Mouse (Mus musculus) lung, embryonic 16.5 days (tissue): ENCODE results near the gene Slc16a6. TPM values are rescaled to one million over a fixed set of nuclear protein-coding genes. Genes with fewer than 3 reads are reported as not detected.

Experiments
- ATAC-seq: fragments of 200-750 bp; cut with Nextera tagmentation; 2 replicates; pipeline ENCODE4 v1.8.0; 2017; ENCODE audit warnings: low read depth, mild to moderate bottlenecking, moderate library complexity
- H3K27ac ChIP-seq: fragments of 300-500 bp; sonication (generic); 2 replicates; pipeline ENCODE4 v1.5.1; 2014; ENCODE audit warnings: mild to moderate bottlenecking, control low read depth, low read length
- H3K27me3 ChIP-seq: fragments of 300-500 bp; sonication (generic); 2 replicates; pipeline ENCODE4 v1.6.1; 2014; ENCODE audit warnings: low read depth, low read length, mixed read lengths; ENCODE audit not compliant: control insufficient read depth, insufficient read depth
- H3K36me3 ChIP-seq: fragments of 300-500 bp; sonication (generic); 2 replicates; pipeline ENCODE4 v1.6.1; 2014; ENCODE audit warnings: low read length; ENCODE audit not compliant: control insufficient read depth, insufficient read depth
- H3K4me1 ChIP-seq: fragments of 300-500 bp; sonication (generic); replicated peaks from 2 replicates; pipeline ENCODE4 v1.6.1; 2014; ENCODE audit warnings: low read length, mixed read lengths; ENCODE audit not compliant: control insufficient read depth, insufficient read depth
- H3K4me2 ChIP-seq: fragments of 300-500 bp; sonication (generic); 2 replicates; pipeline ENCODE4 v1.6.1; 2014; ENCODE audit warnings: low read depth, low read length, control low read depth
- H3K4me3 ChIP-seq: fragments of 300-500 bp; sonication (generic); 2 replicates; pipeline ENCODE4 v1.5.1; 2014; ENCODE audit warnings: mild to moderate bottlenecking, low read length, control low read depth
- H3K9ac ChIP-seq: fragments of 300-500 bp; sonication (generic); 2 replicates; pipeline ENCODE4 v1.6.1; 2014; ENCODE audit warnings: low read length, control low read depth
- H3K9me3 ChIP-seq: fragments of 300-500 bp; sonication (generic); 2 replicates; pipeline ENCODE4 v1.6.1; 2016; ENCODE audit warnings: low read length; ENCODE audit not compliant: control insufficient read depth
- WGBS: fragments of 180-500 bp; shearing (Covaris S2); extraction: QIAGEN DNeasy Blood & Tissue Kit; methylation state at CpG from one replicate; pipeline ENCODE4 v1.1.7; 2014; 5-methylcytosine and 5-hydroxymethylcytosine counted together
- polyA plus RNA-seq: library from polyadenylated mRNA; unstranded; fragments of >200 nt; fragmentation: Nextera tagmentation; extraction: Ambion mirVana; gene quantifications from 2 replicates; pipeline ENCODE4 v1.2.1, GENCODE M21; 2015

The Slc16a6 gene
- polyA plus RNA-seq, 1 experiment from 2014 or later, result 4.0 TPM

- WGBS, result 86% methylated on average over 4 of the region's 4 CpGs
- Histone ChIP-seq H3K27ac (no peak overlapping the region), H3K4me1 (peaks cover 16% of the 10 kb centered on the region; the same call in 1 of the 2 replicates), H3K27me3 (peaks cover 4% of the 10 kb centered on the region; the same call in 1 of the 2 replicates), H3K4me2 (no peak overlapping the region), H3K4me3 (no peak overlapping the region), H3K36me3 (no peaks in the 10 kb centered on the region), H3K9me3 (no peaks in the 10 kb centered on the region), H3K9ac (no peak overlapping the region)
- no peak for ATAC-seq
Observed at GRCm38 (mm10) chr11:109475717-109476116, 2.3 kb upstream of the Slc16a6 start.

- Histone ChIP-seq H3K9me3 (no peaks in the 10 kb centered on the region), H3K4me1 (peaks cover 16% of the 10 kb centered on the region; the same call in 1 of the 2 replicates), H3K36me3 (no peaks in the 10 kb centered on the region), H3K27me3 (peaks cover 4% of the 10 kb centered on the region; the same call in 1 of the 2 replicates), H3K27ac (no peak overlapping the region), H3K4me3 (no peak overlapping the region), H3K9ac (no peak overlapping the region), H3K4me2 (no peak overlapping the region)
- 84% methylated on average over 13 of the region's 13 CpGs for WGBS
- no peak for ATAC-seq
Observed at GRCm38 (mm10) chr11:109474836-109475235, 1.4 kb upstream of the Slc16a6 start.

GRCm38 (mm10) chr11:109474086-109474742 is 816 bp upstream of the Slc16a6 start:
- peaks cover 16% of the 10 kb centered on the region; the same call in 1 of the 2 replicates for H3K4me1 ChIP-seq
- 9% methylated on average over 13 of the region's 14 CpGs for WGBS
- peak; percentile 24; the same call in 1 of the 2 replicates for ATAC-seq
- H3K9me3 ChIP-seq, result no peaks in the 10 kb centered on the region
- peaks cover 4% of the 10 kb centered on the region; the same call in 1 of the 2 replicates for H3K27me3 ChIP-seq
- peak overlapping the region; percentile 83 for H3K4me3 ChIP-seq
- H3K27ac ChIP-seq, result peak overlapping the region; percentile 76; the same call in 1 of the 2 replicates
- H3K36me3 ChIP-seq, result no peaks in the 10 kb centered on the region
- H3K9ac ChIP-seq, result peak overlapping the region; percentile 82
- peak overlapping the region; percentile 99 for H3K4me2 ChIP-seq

- H3K27me3 ChIP-seq, result peaks cover 4% of the 10 kb centered on the region; the same call in 1 of the 2 replicates
- no peaks in the 10 kb centered on the region for H3K36me3 ChIP-seq
- peak overlapping the region; percentile 76 for H3K27ac ChIP-seq
- peaks cover 16% of the 10 kb centered on the region; the same call in 1 of the 2 replicates for H3K4me1 ChIP-seq
- H3K4me2 ChIP-seq, result peak overlapping the region; percentile 99
- H3K9ac ChIP-seq, result peak overlapping the region; percentile 82
- peak; percentile 48 for ATAC-seq
- 0% methylated on average over 12 of the region's 13 CpGs for WGBS
- no peaks in the 10 kb centered on the region for H3K9me3 ChIP-seq
- H3K4me3 ChIP-seq, result peak overlapping the region; percentile 83
Observed at GRCm38 (mm10) chr11:109472821-109473170, 602 bp downstream of the Slc16a6 start.

GRCm38 (mm10) chr11:109472171-109472691 is 1.2 kb downstream of the Slc16a6 start:
- Histone ChIP-seq H3K27ac (peak overlapping the region; percentile 21; the same call in 1 of the 2 replicates), H3K4me2 (peak overlapping the region; percentile 99), H3K4me1 (peaks cover 16% of the 10 kb centered on the region; the same call in 1 of the 2 replicates), H3K4me3 (peak overlapping the region; percentile 83), H3K9ac (peak overlapping the region; percentile 82), H3K36me3 (no peaks in the 10 kb centered on the region), H3K9me3 (no peaks in the 10 kb centered on the region), H3K27me3 (peaks cover 4% of the 10 kb centered on the region; the same call in 1 of the 2 replicates)
- peak; percentile 12; the same call in 1 of the 2 replicates for ATAC-seq
- WGBS, result under 1% methylated on average over 33 of the region's 33 CpGs

GRCm38 (mm10) chr11:109470921-109471861 is 2.2 kb downstream of the Slc16a6 start:
- Histone ChIP-seq H3K4me3 (peak overlapping the region; percentile 83; the same call in 1 of the 2 replicates), H3K27me3 (peaks cover 4% of the 10 kb centered on the region; the same call in 1 of the 2 replicates), H3K9me3 (no peaks in the 10 kb centered on the region), H3K4me1 (peaks cover 16% of the 10 kb centered on the region; the same call in 1 of the 2 replicates), H3K4me2 (peak overlapping the region; percentile 99), H3K36me3 (no peaks in the 10 kb centered on the region), H3K9ac (no peak overlapping the region), H3K27ac (peak overlapping the region; percentile 13; the same call in 1 of the 2 replicates)
- ATAC-seq, result no peak
- 32% methylated on average over 15 of the region's 15 CpGs for WGBS

- Histone ChIP-seq H3K36me3 (no peaks in the 10 kb centered on the region), H3K4me3 (no peak overlapping the region), H3K4me2 (no peak overlapping the region), H3K4me1 (peaks cover 16% of the 10 kb centered on the region; the same call in 1 of the 2 replicates), H3K9me3 (no peaks in the 10 kb centered on the region), H3K9ac (no peak overlapping the region), H3K27ac (no peak overlapping the region), H3K27me3 (peaks cover 4% of the 10 kb centered on the region; the same call in 1 of the 2 replicates)
- 70% methylated on average over 9 of the region's 9 CpGs for WGBS
- ATAC-seq, result no peak
Observed at GRCm38 (mm10) chr11:109470170-109470569, 3.2 kb downstream of the Slc16a6 start.

- H3K27ac ChIP-seq, result no peak overlapping the region
- no peaks in the 10 kb centered on the region for H3K36me3 ChIP-seq
- H3K4me1 ChIP-seq, result peaks cover 12% of the 10 kb centered on the region; the same call in 1 of the 2 replicates
- H3K9ac ChIP-seq, result no peak overlapping the region
- H3K4me2 ChIP-seq, result no peak overlapping the region
- 53% methylated on average over 5 of the region's 5 CpGs for WGBS
- no peak for ATAC-seq
- H3K9me3 ChIP-seq, result no peaks in the 10 kb centered on the region
- H3K4me3 ChIP-seq, result no peak overlapping the region
- no peaks in the 10 kb centered on the region; the same call in 1 of the 2 replicates for H3K27me3 ChIP-seq
Observed at GRCm38 (mm10) chr11:109468133-109468532, 5.3 kb downstream of the Slc16a6 start.
